Mouse (Mus musculus): ENCODE data around the gene Ift122. TPM values are rescaled to one million over a fixed set of nuclear protein-coding genes. Genes with fewer than 3 reads are reported as not detected.

Ift122 gene
- polyA plus RNA-seq, 1 experiment = 21.4 TPM

DNA sequence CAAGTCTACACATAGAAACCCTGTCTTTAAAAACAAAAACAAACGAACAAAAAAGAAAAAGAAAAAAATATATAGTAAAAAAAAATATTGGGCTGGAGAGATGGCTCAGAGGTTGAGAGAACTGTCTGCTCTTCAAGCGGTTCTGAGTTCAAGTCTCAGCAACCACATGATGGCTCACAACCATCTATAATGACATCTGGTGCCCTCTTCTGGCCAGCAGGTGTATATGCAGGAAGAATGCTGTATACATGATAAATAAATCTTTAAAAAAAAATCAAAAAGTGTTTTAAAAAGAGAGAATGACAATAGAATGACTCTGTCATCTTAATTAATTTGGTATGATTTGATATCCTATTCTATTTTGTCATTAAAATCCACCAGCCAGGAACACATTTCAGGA is 1.2 kb downstream of the Ift122 start:
- Histone ChIP-seq H3K4me2 (ENCODE audit: low read depth) (no peak overlapping the region), H3ac (ENCODE audit: control insufficient read depth, insufficient read length) (no peak overlapping the region), H3K36me3 (ENCODE audit: control insufficient read depth, insufficient read depth) (no peaks in the 10 kb centered on the region), H3K79me2 (ENCODE audit: control insufficient read depth, insufficient read depth) (peaks cover 5% of the 10 kb centered on the region), H3K4me3 (peak overlapping the region; percentile 65), H3K27me3 (ENCODE audit: control insufficient read depth, insufficient read depth, insufficient read length) (no peaks in the 10 kb centered on the region)
- TF ChIP-seq MAX (IDR thresholded peaks at IDR 0.05; ENCODE audit: low read depth) = no peak
- no peak for TF ChIP-seq MYOG (IDR thresholded peaks at IDR 0.05; ENCODE audit: control insufficient read depth in 1 of 3, insufficient read depth in 1 of 3, insufficient read length in 2 of 3, low read depth in 2 of 3)
- TF ChIP-seq E2F4 (IDR thresholded peaks at IDR 0.05; ENCODE audit: insufficient read depth) = no peak
- TF ChIP-seq CEBPB (IDR thresholded peaks at IDR 0.05; ENCODE audit: insufficient read depth, poor library complexity, severe bottlenecking) = no peak
- no peak for TF ChIP-seq SRF (IDR thresholded peaks at IDR 0.05; ENCODE audit: control insufficient read depth, insufficient read length, low read depth)
- no peak for TF ChIP-seq POLR2AphosphoS2 (IDR thresholded peaks at IDR 0.05; ENCODE audit: insufficient read length, low read depth)
- no peak for TF ChIP-seq REST (IDR thresholded peaks at IDR 0.05; ENCODE audit: insufficient read depth, insufficient read length)
- TF ChIP-seq TCF12 (IDR thresholded peaks at IDR 0.05; ENCODE audit: insufficient read depth, poor library complexity, severe bottlenecking) = no peak
- TF ChIP-seq POLR2A (IDR thresholded peaks at IDR 0.05; ENCODE audit: insufficient read length, low read depth) = no peak

DNA sequence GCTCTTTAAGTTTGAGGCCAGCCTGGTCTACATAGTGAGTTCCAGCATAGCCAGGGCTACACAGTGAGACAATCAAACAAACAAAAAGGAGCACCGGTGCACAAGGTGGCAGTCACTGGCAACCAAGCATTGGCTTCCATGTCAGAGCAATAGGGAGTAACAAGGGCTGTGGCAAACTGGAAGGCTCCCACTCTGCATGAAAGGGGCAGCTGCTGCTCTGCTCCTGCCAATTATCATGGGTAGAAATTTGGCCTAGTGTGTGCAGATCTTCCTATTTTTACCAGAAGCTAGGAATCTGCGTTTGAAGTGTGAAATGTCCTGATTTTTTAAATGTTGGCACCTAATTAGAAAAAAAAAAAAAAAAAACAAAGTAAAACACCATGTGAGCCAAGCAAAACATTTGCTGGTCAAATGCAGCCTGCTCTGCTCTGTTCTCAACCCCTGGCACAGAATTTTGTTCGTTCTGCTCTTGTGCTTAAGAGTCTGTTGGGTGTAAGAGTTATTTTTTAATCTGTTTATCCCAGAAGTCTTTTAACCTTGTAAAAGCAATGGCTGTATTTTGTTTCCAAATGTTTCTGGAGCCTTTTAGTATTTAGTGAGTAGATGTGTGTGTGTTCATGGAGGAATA is 2.6 kb downstream of the Ift122 start:
- H3K27me3 ChIP-seq (ENCODE audit: control insufficient read depth, insufficient read depth, insufficient read length) = no peaks in the 10 kb centered on the region
- H3ac ChIP-seq (ENCODE audit: control insufficient read depth, insufficient read length) = no peak overlapping the region
- TF ChIP-seq SRF (IDR thresholded peaks at IDR 0.05; ENCODE audit: control insufficient read depth, insufficient read length, low read depth) (no peak), E2F4 (IDR thresholded peaks at IDR 0.05; ENCODE audit: insufficient read depth) (no peak), TCF12 (IDR thresholded peaks at IDR 0.05; ENCODE audit: insufficient read depth, poor library complexity, severe bottlenecking) (no peak), CEBPB (IDR thresholded peaks at IDR 0.05; ENCODE audit: insufficient read depth, poor library complexity, severe bottlenecking) (no peak), POLR2A (IDR thresholded peaks at IDR 0.05; ENCODE audit: insufficient read length, low read depth) (no peak), TCF3 (IDR thresholded peaks at IDR 0.05; ENCODE audit: insufficient read length, low read depth) (no peak), MAX (IDR thresholded peaks at IDR 0.05; ENCODE audit: low read depth) (no peak), MYOD1 (IDR thresholded peaks at IDR 0.05; ENCODE audit: control insufficient read depth in 1 of 3, insufficient read length in 2 of 3, low read depth in 2 of 3) (no peak), USF1 (IDR thresholded peaks at IDR 0.05; ENCODE audit: low read depth) (no peak), POLR2AphosphoS2 (IDR thresholded peaks at IDR 0.05; ENCODE audit: insufficient read length, low read depth) (no peak), MYOG (IDR thresholded peaks at IDR 0.05; ENCODE audit: control insufficient read depth in 1 of 3, insufficient read depth in 1 of 3, insufficient read length in 2 of 3, low read depth in 2 of 3) (no peak), REST (IDR thresholded peaks at IDR 0.05; ENCODE audit: insufficient read depth, insufficient read length) (no peak)
- H3K36me3 ChIP-seq (ENCODE audit: control insufficient read depth, insufficient read depth) = no peaks in the 10 kb centered on the region
- H3K4me3 ChIP-seq = no peak overlapping the region
- H3K79me2 ChIP-seq (ENCODE audit: control insufficient read depth, insufficient read depth) = peaks cover 5% of the 10 kb centered on the region
- no peak overlapping the region for H3K4me2 ChIP-seq (ENCODE audit: low read depth)

DNA sequence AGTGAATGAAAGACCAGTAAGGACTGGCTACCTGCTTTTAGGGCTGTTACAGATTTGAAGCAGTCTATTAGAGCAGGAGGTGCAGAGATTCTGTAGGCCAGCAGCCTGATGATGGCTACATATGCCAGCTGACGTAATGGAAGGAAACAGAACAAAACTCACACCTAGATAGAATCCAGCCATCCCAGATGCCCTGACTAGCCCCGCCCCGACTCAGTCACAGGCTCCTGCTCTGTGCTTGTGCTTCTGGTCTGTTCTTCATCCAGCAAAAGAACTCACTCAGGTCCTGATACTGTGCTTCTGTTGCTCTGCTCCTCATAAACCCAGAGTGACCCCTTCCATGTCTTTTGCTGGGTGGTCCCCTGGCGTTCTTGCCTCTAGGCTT is 3.1 kb downstream of the Ift122 start:
- H3K27me3 ChIP-seq (ENCODE audit: control insufficient read depth, insufficient read depth, insufficient read length) = no peaks in the 10 kb centered on the region
- no peak overlapping the region for H3K4me3 ChIP-seq
- no peak for TF ChIP-seq USF1 (IDR thresholded peaks at IDR 0.05; ENCODE audit: low read depth)
- TF ChIP-seq MAX (IDR thresholded peaks at IDR 0.05; ENCODE audit: low read depth) = no peak
- peak; percentile 56; the same call in 1 of the 2 replicates for TF ChIP-seq CEBPB (IDR thresholded peaks at IDR 0.05; ENCODE audit: insufficient read depth, poor library complexity, severe bottlenecking)
- no peak overlapping the region for H3ac ChIP-seq (ENCODE audit: control insufficient read depth, insufficient read length)
- no peaks in the 10 kb centered on the region for H3K36me3 ChIP-seq (ENCODE audit: control insufficient read depth, insufficient read depth)
- no peak overlapping the region for H3K4me2 ChIP-seq (ENCODE audit: low read depth)
- peaks cover 5% of the 10 kb centered on the region for H3K79me2 ChIP-seq (ENCODE audit: control insufficient read depth, insufficient read depth)

DNA sequence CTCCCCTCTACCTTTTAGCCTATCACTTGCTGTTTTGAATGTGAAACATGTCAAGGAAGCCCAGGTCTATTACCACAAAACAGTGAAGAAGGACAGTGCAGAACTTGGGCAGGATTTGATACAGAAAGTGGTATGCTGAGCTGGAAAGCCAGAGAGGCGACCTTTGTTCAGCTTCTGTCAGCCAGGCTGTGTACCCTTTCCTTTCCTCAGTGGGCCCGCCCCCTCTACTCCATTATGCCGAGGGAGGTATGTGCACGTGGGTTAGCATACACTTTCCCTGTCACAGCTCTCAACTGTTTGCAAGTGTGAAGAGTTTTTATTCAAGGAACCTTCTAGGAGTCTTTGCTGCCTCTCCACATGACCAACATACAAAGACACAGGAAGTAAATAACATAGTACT is 6.0 kb downstream of the Ift122 start:
- no peak overlapping the region for H3K4me2 ChIP-seq (ENCODE audit: low read depth)
- no peak overlapping the region for H3K4me3 ChIP-seq
- no peaks in the 10 kb centered on the region for H3K36me3 ChIP-seq (ENCODE audit: control insufficient read depth, insufficient read depth)
- no peaks in the 10 kb centered on the region for H3K27me3 ChIP-seq (ENCODE audit: control insufficient read depth, insufficient read depth, insufficient read length)
- TF ChIP-seq E2F4 (IDR thresholded peaks at IDR 0.05; ENCODE audit: insufficient read depth) (no peak), TCF12 (IDR thresholded peaks at IDR 0.05; ENCODE audit: insufficient read depth, poor library complexity, severe bottlenecking) (no peak), USF1 (IDR thresholded peaks at IDR 0.05; ENCODE audit: low read depth) (no peak), POLR2A (IDR thresholded peaks at IDR 0.05; ENCODE audit: insufficient read length, low read depth) (no peak), MYOD1 (IDR thresholded peaks at IDR 0.05; ENCODE audit: control insufficient read depth in 1 of 3, insufficient read length in 2 of 3, low read depth in 2 of 3) (no peak), SRF (IDR thresholded peaks at IDR 0.05; ENCODE audit: control insufficient read depth, insufficient read length, low read depth) (no peak), MAX (IDR thresholded peaks at IDR 0.05; ENCODE audit: low read depth) (no peak), POLR2AphosphoS2 (IDR thresholded peaks at IDR 0.05; ENCODE audit: insufficient read length, low read depth) (no peak), REST (IDR thresholded peaks at IDR 0.05; ENCODE audit: insufficient read depth, insufficient read length) (no peak), CEBPB (IDR thresholded peaks at IDR 0.05; ENCODE audit: insufficient read depth, poor library complexity, severe bottlenecking) (no peak), MYOG (IDR thresholded peaks at IDR 0.05; ENCODE audit: control insufficient read depth in 1 of 3, insufficient read depth in 1 of 3, insufficient read length in 2 of 3, low read depth in 2 of 3) (no peak), TCF3 (IDR thresholded peaks at IDR 0.05; ENCODE audit: insufficient read length, low read depth) (no peak)
- no peak overlapping the region for H3ac ChIP-seq (ENCODE audit: control insufficient read depth, insufficient read length)
- H3K79me2 ChIP-seq (ENCODE audit: control insufficient read depth, insufficient read depth) = no peaks in the 10 kb centered on the region

DNA sequence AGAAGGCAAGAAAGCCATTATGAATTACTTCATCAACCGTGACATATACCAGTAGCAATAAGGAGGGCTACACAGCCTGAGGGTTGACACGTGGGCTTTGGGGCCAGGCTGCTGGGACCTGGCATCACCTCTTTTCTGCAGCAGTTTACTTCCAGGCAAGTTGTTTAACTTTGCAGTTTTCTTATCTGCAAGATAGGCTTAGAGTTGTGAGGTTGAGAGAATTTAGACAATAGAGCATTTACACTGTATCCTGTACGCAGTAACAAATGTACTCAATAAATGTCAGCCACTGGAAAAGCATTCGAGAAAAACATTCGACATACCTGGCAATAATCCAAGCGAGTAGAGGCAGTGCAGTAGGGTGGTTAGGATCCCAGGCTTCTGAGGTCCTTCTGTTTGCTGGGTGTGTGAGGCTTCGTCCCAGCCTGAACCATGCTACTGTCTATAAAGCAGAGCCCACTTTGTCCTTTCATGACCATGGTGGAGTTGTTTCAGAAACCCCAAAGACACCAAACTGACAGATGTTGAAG is 6.8 kb downstream of the Ift122 start:
- H3ac ChIP-seq (ENCODE audit: control insufficient read depth, insufficient read length) = no peak overlapping the region
- TF ChIP-seq POLR2AphosphoS2 (IDR thresholded peaks at IDR 0.05; ENCODE audit: insufficient read length, low read depth) = no peak
- no peak for TF ChIP-seq CEBPB (IDR thresholded peaks at IDR 0.05; ENCODE audit: insufficient read depth, poor library complexity, severe bottlenecking)
- no peak for TF ChIP-seq MYOG (IDR thresholded peaks at IDR 0.05; ENCODE audit: control insufficient read depth in 1 of 3, insufficient read depth in 1 of 3, insufficient read length in 2 of 3, low read depth in 2 of 3)
- TF ChIP-seq REST (IDR thresholded peaks at IDR 0.05; ENCODE audit: insufficient read depth, insufficient read length) = no peak
- TF ChIP-seq MYOD1 (IDR thresholded peaks at IDR 0.05; ENCODE audit: control insufficient read depth in 1 of 3, insufficient read length in 2 of 3, low read depth in 2 of 3) = no peak
- no peak for TF ChIP-seq TCF12 (IDR thresholded peaks at IDR 0.05; ENCODE audit: insufficient read depth, poor library complexity, severe bottlenecking)
- TF ChIP-seq POLR2A (IDR thresholded peaks at IDR 0.05; ENCODE audit: insufficient read length, low read depth) = no peak
- no peak for TF ChIP-seq USF1 (IDR thresholded peaks at IDR 0.05; ENCODE audit: low read depth)
- no peak for TF ChIP-seq SRF (IDR thresholded peaks at IDR 0.05; ENCODE audit: control insufficient read depth, insufficient read length, low read depth)
- TF ChIP-seq MAX (IDR thresholded peaks at IDR 0.05; ENCODE audit: low read depth) = no peak
- no peak for TF ChIP-seq E2F4 (IDR thresholded peaks at IDR 0.05; ENCODE audit: insufficient read depth)
- TF ChIP-seq TCF3 (IDR thresholded peaks at IDR 0.05; ENCODE audit: insufficient read length, low read depth) = no peak
- H3K4me3 ChIP-seq = no peak overlapping the region
- no peaks in the 10 kb centered on the region for H3K36me3 ChIP-seq (ENCODE audit: control insufficient read depth, insufficient read depth)
- H3K4me2 ChIP-seq (ENCODE audit: low read depth) = no peak overlapping the region
- H3K79me2 ChIP-seq (ENCODE audit: control insufficient read depth, insufficient read depth) = no peaks in the 10 kb centered on the region
- H3K27me3 ChIP-seq (ENCODE audit: control insufficient read depth, insufficient read depth, insufficient read length) = no peaks in the 10 kb centered on the region

All from myocyte (in vitro differentiated cells).